Mouse (Mus musculus) spleen, adult 2 months (tissue): ENCODE data around the gene Pttg1ip.

Experiments used
- CTCF ChIP-seq: fragments of 200-500 bp; IDR thresholded peaks from 2 replicates; pipeline ENCODE4 v1.5.1; 2011; ENCODE audit warnings: mild to moderate bottlenecking, inconsistent platforms; ENCODE audit not compliant: insufficient read depth, insufficient read length, insufficient replicate concordance; ENCODE audit errors: extremely low read depth
- POLR2A ChIP-seq: fragments of 200-500 bp; IDR thresholded peaks from 2 replicates; pipeline ENCODE4 v1.6.1; 2011; ENCODE audit warnings: low read depth, low read length, inconsistent platforms

GRCm38 (mm10) chr10:77596060-77596459, 14.5 kb downstream of the Pttg1ip start:
- TF ChIP-seq CTCF, result no peak
- no peak for TF ChIP-seq POLR2A
